Mouse (Mus musculus): ENCODE data around the gene Gm20850. TPM values are rescaled to one million over a fixed set of nuclear protein-coding genes. Genes with fewer than 3 reads are reported as not detected.
"Not testable (repeated sequence)": the region's sequence is repeated elsewhere in the genome, so short reads cannot be mapped to it uniquely, and the experiment has no call there.

Gm20850 gene
- polyA plus RNA-seq (2014; fragmentation: Nextera tagmentation; extraction: Ambion mirVana), result not detected in 2 replicates

GRCm38 (mm10) chrY:75715022-75715421 lies at the start of gene Gm20850:
TSS of gene Gm20850 (plus strand) at chrY:75715322.
- not testable (repeated sequence) for H3K4me1 ChIP-seq (ENCODE audit: control insufficient read depth, insufficient read depth, low read length); ATAC-seq (ENCODE audit: insufficient number of reproducible peaks, low FRiP score, low TSS enrichment, low read depth); H3K36me3 ChIP-seq (ENCODE audit: control insufficient read depth, insufficient read depth, low read length); H3K9me3 ChIP-seq (ENCODE audit: control insufficient read depth, low read length); H3K27me3 ChIP-seq (ENCODE audit: control insufficient read depth, insufficient read depth, low read length); H3K27ac ChIP-seq (replicated peaks; ENCODE audit: low read depth, low read length); DNase-seq (ENCODE audit: low spot score); H3K9ac ChIP-seq (ENCODE audit: low read length); H3K4me2 ChIP-seq (ENCODE audit: low read depth, severe bottlenecking); H3K4me3 ChIP-seq (ENCODE audit: low read depth, low read length)
- WGBS, result no CpG with 5 or more reads among the region's 6 CpGs
